Mouse (Mus musculus) lung, embryonic 15.5 days (tissue): ENCODE data around the gene Pias4. TPM values are rescaled to one million over a fixed set of nuclear protein-coding genes. Genes with fewer than 3 reads are reported as not detected.

Experiments
- ATAC-seq: fragments of 200-750 bp; cut with Nextera tagmentation; 2 replicates; pipeline ENCODE4 v1.8.0; 2017; ENCODE audit warnings: moderate number of reproducible peaks, borderline replicate concordance; ENCODE audit not compliant: low FRiP score, low TSS enrichment; ENCODE audit errors: extremely low read depth
- H3K27ac ChIP-seq: fragments of 300-500 bp; sonication (generic); 2 replicates; pipeline ENCODE4 v1.5.1; 2015; ENCODE audit warnings: moderate library complexity, mild to moderate bottlenecking, inconsistent platforms
- H3K27me3 ChIP-seq: fragments of 300-500 bp; sonication (generic); 2 replicates; pipeline ENCODE4 v1.6.1; 2015; ENCODE audit warnings: inconsistent platforms
- H3K36me3 ChIP-seq: fragments of 300-500 bp; sonication (generic); 2 replicates; pipeline ENCODE4 v1.6.1; 2015; ENCODE audit warnings: inconsistent platforms
- H3K4me1 ChIP-seq: fragments of 300-500 bp; sonication (generic); 2 replicates; pipeline ENCODE4 v1.6.1; 2015; ENCODE audit warnings: inconsistent platforms
- H3K4me2 ChIP-seq: fragments of 300-500 bp; sonication (generic); 2 replicates; pipeline ENCODE4 v1.6.1; 2015; ENCODE audit warnings: inconsistent platforms, mild to moderate bottlenecking, moderate library complexity
- H3K4me3 ChIP-seq: fragments of 300-500 bp; sonication (generic); 2 replicates; pipeline ENCODE4 v1.5.1; 2015; ENCODE audit warnings: mild to moderate bottlenecking, inconsistent platforms
- H3K9ac ChIP-seq: fragments of 300-500 bp; sonication (generic); 2 replicates; pipeline ENCODE4 v1.6.1; 2015; ENCODE audit warnings: inconsistent platforms
- H3K9me3 ChIP-seq: fragments of 300-500 bp; sonication (generic); 2 replicates; pipeline ENCODE4 v1.6.1; 2016; ENCODE audit warnings: inconsistent platforms
- WGBS: fragments of 180-500 bp; shearing (Covaris S2); methylation state at CpG from one replicate; pipeline ENCODE4 v1.1.7; 2015; 5-methylcytosine and 5-hydroxymethylcytosine counted together
- polyA plus RNA-seq: library from polyadenylated mRNA; unstranded; fragments of >200 nt; fragmentation: Nextera tagmentation; extraction: Ambion mirVana; gene quantifications from 2 replicates; pipeline ENCODE4 v1.2.1, GENCODE M21; 2015

Pias4 gene
- polyA plus RNA-seq, 1 experiment from 2014 or later, result 47.5 TPM

- 79% methylated on average over 7 of the region's 7 CpGs for WGBS
- H3K27me3 ChIP-seq, result no peaks in the 10 kb centered on the region
- H3K4me3 ChIP-seq, result 0 out of 2 replicates have a peak overlapping the region, but pooled peaks have one; percentile 4
- peaks cover 34% of the 10 kb centered on the region for H3K36me3 ChIP-seq
- H3K9me3 ChIP-seq, result no peaks in the 10 kb centered on the region
- ATAC-seq, result no peak
- no peak overlapping the region for H3K27ac ChIP-seq
- H3K9ac ChIP-seq, result no peak overlapping the region
- no peak overlapping the region for H3K4me2 ChIP-seq
- H3K4me1 ChIP-seq, result peaks cover 47% of the 10 kb centered on the region
Measured at GRCm38 (mm10) chr10:81141455-81142210, 26.1 kb downstream of the Pias4 start.

DNA sequence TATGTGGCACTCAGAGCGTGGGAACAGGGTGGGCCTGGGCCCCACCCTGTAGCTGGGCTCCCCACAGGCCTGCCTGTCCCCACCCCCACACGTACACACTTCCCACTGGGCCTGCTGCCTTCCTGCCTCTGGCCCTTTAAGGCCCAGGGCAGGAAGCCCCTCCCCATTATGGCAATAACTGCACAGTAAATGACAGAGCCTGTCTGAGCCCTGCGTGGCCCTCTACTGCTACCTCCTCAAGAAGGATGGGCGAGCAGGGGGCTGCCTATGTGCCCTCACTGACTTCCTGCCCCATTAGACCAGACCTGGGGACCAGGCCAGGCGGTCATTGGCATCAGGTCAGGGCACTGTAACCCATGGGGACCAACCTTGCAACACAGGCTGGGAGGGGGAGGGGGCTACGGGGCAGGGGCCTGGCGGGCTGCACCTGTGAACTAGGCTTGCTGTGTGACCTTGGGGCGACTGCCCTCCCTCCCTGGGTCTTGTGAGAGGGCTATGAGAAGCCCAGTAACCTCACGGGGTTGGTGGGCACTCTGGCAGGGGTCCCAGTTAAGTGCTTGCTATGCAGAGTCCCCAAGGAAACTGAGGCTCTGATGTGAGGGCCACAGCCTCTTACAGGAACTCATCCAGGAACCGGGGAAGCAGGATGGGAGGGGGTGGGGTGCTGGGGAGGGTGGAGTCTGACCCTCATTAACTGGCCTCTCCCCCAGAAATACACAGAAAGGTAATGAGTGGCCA lies 26.8 kb downstream of the Pias4 start:
- 41% methylated on average over 10 of the region's 10 CpGs for WGBS
- no peaks in the 10 kb centered on the region for H3K9me3 ChIP-seq
- peak overlapping the region; percentile 91 for H3K9ac ChIP-seq
- peak overlapping the region; percentile 93 for H3K4me2 ChIP-seq
- peaks cover 47% of the 10 kb centered on the region for H3K4me1 ChIP-seq
- peaks cover 27% of the 10 kb centered on the region for H3K36me3 ChIP-seq
- H3K27me3 ChIP-seq, result no peaks in the 10 kb centered on the region
- H3K27ac ChIP-seq, result peak overlapping the region; percentile 89
- ATAC-seq, result no peak
- H3K4me3 ChIP-seq, result peak overlapping the region; percentile 81

GRCm38 (mm10) chr10:81140005-81140404 lies 27.7 kb downstream of the Pias4 start:
- Histone ChIP-seq H3K9me3 (no peaks in the 10 kb centered on the region), H3K4me3 (peak overlapping the region; percentile 81), H3K4me1 (peaks cover 56% of the 10 kb centered on the region), H3K27ac (peak overlapping the region; percentile 89), H3K9ac (peak overlapping the region; percentile 91), H3K36me3 (peaks cover 18% of the 10 kb centered on the region), H3K27me3 (peaks cover 8% of the 10 kb centered on the region; the same call in 1 of the 2 replicates), H3K4me2 (peak overlapping the region; percentile 93)
- WGBS, result 26% methylated on average over 8 of the region's 8 CpGs
- ATAC-seq, result no peak

- Histone ChIP-seq H3K27ac (peak overlapping the region; percentile 89; the same call in 1 of the 2 replicates), H3K4me1 (peaks cover 61% of the 10 kb centered on the region), H3K4me3 (peak overlapping the region; percentile 81), H3K9ac (peak overlapping the region; percentile 91), H3K27me3 (peaks cover 13% of the 10 kb centered on the region; the same call in 1 of the 2 replicates), H3K9me3 (no peaks in the 10 kb centered on the region), H3K4me2 (peak overlapping the region; percentile 93), H3K36me3 (peaks cover 13% of the 10 kb centered on the region)
- no peak for ATAC-seq
- WGBS, result 72% methylated on average over 4 of the region's 4 CpGs
Measured at GRCm38 (mm10) chr10:81139529-81139846, 28.2 kb downstream of the Pias4 start.

GRCm38 (mm10) chr10:81138821-81139528 lies 28.7 kb downstream of the Pias4 start:
- no peaks in the 10 kb centered on the region for H3K9me3 ChIP-seq
- H3K27ac ChIP-seq, result peak overlapping the region; percentile 89
- H3K9ac ChIP-seq, result peak overlapping the region; percentile 91
- peak overlapping the region; percentile 81 for H3K4me3 ChIP-seq
- H3K4me2 ChIP-seq, result peak overlapping the region; percentile 93
- peaks cover 66% of the 10 kb centered on the region for H3K4me1 ChIP-seq
- no peak for ATAC-seq
- H3K36me3 ChIP-seq, result peaks cover 8% of the 10 kb centered on the region
- peaks cover 18% of the 10 kb centered on the region; the same call in 1 of the 2 replicates for H3K27me3 ChIP-seq
- WGBS, result 48% methylated on average over 11 of the region's 11 CpGs

DNA sequence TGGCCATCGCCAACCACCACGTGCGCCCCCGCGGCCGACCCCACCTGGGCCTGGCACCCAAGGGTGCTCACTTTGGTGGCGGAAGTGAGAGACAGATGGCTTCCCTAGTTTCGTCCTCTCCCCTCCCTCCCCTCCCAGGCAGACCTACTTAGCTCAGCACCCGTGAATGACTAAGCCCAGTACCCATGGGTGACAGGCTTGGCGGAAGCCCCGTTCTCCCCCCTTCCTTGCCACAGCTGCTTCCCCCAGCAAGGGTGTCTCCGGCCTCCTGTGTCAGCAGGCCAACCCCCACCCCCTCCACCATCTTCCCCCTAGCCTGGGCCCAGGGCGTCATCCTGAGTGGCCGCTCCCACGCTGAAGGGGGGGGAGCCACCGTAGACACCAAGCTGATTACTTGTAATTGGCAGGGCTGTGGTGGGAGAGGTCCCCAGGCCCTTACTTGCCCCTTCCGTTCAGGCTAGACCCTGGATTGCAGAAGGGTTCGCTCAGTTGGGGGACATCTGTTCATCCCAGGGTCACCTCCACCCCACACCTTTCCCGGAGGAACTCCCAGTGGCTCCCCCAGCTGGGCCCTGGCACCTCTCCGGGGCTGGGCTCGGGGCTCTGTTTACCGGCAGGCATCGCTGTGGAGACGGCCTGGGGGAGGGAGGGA lies 29.5 kb downstream of the Pias4 start:
- Histone ChIP-seq H3K9ac (peak overlapping the region; percentile 91), H3K9me3 (no peaks in the 10 kb centered on the region), H3K27me3 (peaks cover 18% of the 10 kb centered on the region; the same call in 1 of the 2 replicates), H3K4me2 (peak overlapping the region; percentile 93), H3K27ac (peak overlapping the region; percentile 89), H3K4me1 (peaks cover 66% of the 10 kb centered on the region), H3K36me3 (peaks cover under 1% of the 10 kb centered on the region; the same call in 1 of the 2 replicates), H3K4me3 (peak overlapping the region; percentile 81)
- ATAC-seq, result no peak
- under 1% methylated on average over 23 of the region's 24 CpGs for WGBS

DNA sequence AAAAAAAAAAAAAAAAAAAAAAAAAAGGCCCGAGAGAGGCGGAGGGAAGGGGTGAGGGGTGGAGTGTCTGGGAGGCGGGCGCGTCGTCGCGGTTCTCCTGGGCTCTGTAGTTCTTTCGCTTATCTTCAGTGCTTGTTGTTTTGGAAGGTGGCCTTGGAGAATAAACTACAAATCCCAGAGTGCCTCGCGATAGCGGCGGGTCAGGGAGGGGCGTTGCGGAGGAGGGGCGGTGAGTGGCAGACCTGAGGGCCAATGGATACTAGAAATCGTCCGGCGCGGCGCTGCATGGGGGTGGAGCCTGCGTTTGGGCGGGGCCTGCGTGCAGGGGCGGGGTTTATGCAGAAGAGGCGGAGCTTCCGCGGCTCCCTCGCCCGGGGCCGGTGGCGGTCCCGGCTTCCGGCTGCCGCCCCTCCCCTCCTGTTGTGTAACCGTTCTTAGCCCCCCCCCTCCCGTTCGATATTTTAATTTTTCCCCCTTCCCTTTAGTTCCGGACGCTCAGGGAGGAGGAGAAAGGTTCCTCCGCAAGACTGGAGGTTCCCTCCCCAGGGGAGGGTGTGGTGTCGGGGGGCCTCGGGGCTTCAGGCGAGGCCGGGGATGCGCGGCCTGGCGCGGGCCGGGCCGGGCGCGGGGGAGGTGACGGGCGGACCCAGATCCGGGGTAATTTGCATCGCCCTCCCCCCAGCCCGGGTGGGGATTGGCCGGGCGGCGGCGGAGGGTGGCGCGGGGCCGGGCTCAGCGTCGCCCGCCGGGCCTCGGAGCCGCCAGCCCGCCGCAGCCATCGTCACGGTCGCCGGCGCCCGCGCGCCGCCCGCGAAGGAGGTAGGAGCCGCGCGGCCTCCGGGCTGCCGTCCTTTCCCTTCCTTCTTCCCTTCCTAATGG lies 30.2 kb downstream of the Pias4 start:
- peak overlapping the region; percentile 93 for H3K4me2 ChIP-seq
- H3K27ac ChIP-seq, result peak overlapping the region; percentile 99
- ATAC-seq, result peak; percentile 90
- H3K9ac ChIP-seq, result peak overlapping the region; percentile 91
- H3K9me3 ChIP-seq, result no peaks in the 10 kb centered on the region
- H3K27me3 ChIP-seq, result peaks cover 18% of the 10 kb centered on the region; the same call in 1 of the 2 replicates
- peak overlapping the region; percentile 81 for H3K4me3 ChIP-seq
- under 1% methylated on average over 77 of the region's 89 CpGs for WGBS
- H3K36me3 ChIP-seq, result no peaks in the 10 kb centered on the region
- peaks cover 60% of the 10 kb centered on the region for H3K4me1 ChIP-seq

DNA sequence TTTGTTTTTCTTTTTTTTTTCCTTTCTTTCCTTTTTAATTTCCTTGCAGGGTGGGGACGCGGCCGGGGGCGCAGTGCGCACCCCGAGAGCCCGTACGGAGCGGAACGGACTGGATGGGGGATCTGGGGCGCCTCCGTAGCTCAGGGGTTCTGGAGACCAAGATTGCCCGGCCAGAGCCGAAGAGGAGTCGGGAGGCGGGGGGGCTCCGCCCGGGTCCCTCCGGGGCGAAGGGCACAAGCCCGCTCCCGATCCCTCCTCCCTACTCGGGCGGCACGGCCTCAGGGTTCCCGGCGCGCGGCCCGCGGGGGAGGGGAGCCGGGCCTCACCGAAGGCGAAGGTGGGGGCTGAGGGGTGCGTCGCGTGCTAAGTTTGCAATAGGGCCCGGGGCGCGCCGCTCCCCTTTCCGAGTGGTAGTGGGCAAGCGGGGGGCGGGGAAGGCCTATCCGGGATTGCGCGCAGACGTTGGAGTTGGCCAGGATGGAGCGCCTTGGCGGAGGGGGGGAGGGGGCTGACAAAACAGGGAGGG lies 31.0 kb downstream of the Pias4 start:
- H3K4me2 ChIP-seq, result peak overlapping the region; percentile 98
- peak overlapping the region; percentile 81 for H3K4me3 ChIP-seq
- peak; percentile 33 for ATAC-seq
- WGBS, result 2% methylated on average over 39 of the region's 50 CpGs
- H3K4me1 ChIP-seq, result peaks cover 55% of the 10 kb centered on the region
- peaks cover 18% of the 10 kb centered on the region; the same call in 1 of the 2 replicates for H3K27me3 ChIP-seq
- no peaks in the 10 kb centered on the region for H3K9me3 ChIP-seq
- peak overlapping the region; percentile 99 for H3K27ac ChIP-seq
- peak overlapping the region; percentile 94 for H3K9ac ChIP-seq
- no peaks in the 10 kb centered on the region for H3K36me3 ChIP-seq

GRCm38 (mm10) chr10:81135831-81136705 lies 31.7 kb downstream of the Pias4 start:
- Histone ChIP-seq H3K9me3 (no peaks in the 10 kb centered on the region), H3K4me3 (peak overlapping the region; percentile 81), H3K4me1 (peaks cover 48% of the 10 kb centered on the region), H3K27me3 (peaks cover 18% of the 10 kb centered on the region; the same call in 1 of the 2 replicates), H3K4me2 (peak overlapping the region; percentile 98), H3K36me3 (no peaks in the 10 kb centered on the region), H3K27ac (peak overlapping the region; percentile 99), H3K9ac (peak overlapping the region; percentile 94)
- peak; percentile 40 for ATAC-seq
- under 1% methylated on average over 82 of the region's 86 CpGs for WGBS
